Mouse (Mus musculus) hindbrain, embryonic 14.5 days (tissue): Measurements from ENCODE around the gene Gas2l3. TPM values are rescaled to one million over a fixed set of nuclear protein-coding genes. Genes with fewer than 3 reads are reported as not detected.

Experiments
- ATAC-seq: fragments of 200-750 bp; cut with Nextera tagmentation; 2 replicates; pipeline ENCODE4 v1.8.0; 2017; ENCODE audit warnings: moderate number of reproducible peaks, mild to moderate bottlenecking, moderate TSS enrichment, moderate library complexity; ENCODE audit not compliant: low FRiP score
- DNase-seq: peaks from one replicate; pipeline ENCODE4 v3.0.0-alpha.2; 2015; ENCODE audit warnings: low spot score
- H3K27ac ChIP-seq: fragments of 300-500 bp; sonication (generic); 2 replicates; pipeline ENCODE4 v1.5.1; 2014; ENCODE audit warnings: mild to moderate bottlenecking, moderate library complexity
- H3K27me3 ChIP-seq: fragments of 300-500 bp; sonication (generic); 2 replicates; pipeline ENCODE4 v1.6.1; 2014; ENCODE audit warnings: mild to moderate bottlenecking, low read length, mixed read lengths; ENCODE audit not compliant: control insufficient read depth, insufficient read depth
- H3K36me3 ChIP-seq: fragments of 300-500 bp; sonication (generic); replicated peaks from 2 replicates; pipeline ENCODE4 v1.6.1; 2014; ENCODE audit not compliant: control insufficient read depth, insufficient read depth
- H3K4me1 ChIP-seq: fragments of 300-500 bp; sonication (generic); replicated peaks from 2 replicates; pipeline ENCODE4 v1.6.1; 2014; ENCODE audit warnings: antibody characterized with exemption, low read length, mixed read lengths; ENCODE audit not compliant: control insufficient read depth, insufficient read depth
- H3K4me2 ChIP-seq: fragments of 300-500 bp; sonication (generic); replicated peaks from 2 replicates; pipeline ENCODE4 v1.6.1; 2014; ENCODE audit warnings: mild to moderate bottlenecking, moderate library complexity
- H3K4me3 ChIP-seq: fragments of 300-500 bp; sonication (generic); replicated peaks from 2 replicates; pipeline ENCODE4 v1.5.1; 2014; ENCODE audit warnings: mild to moderate bottlenecking, low read length
- H3K9ac ChIP-seq: fragments of 300-500 bp; sonication (generic); 2 replicates; pipeline ENCODE4 v1.6.1; 2014
- H3K9me3 ChIP-seq: fragments of 300-500 bp; sonication (generic); 2 replicates; pipeline ENCODE4 v1.6.1; 2016; ENCODE audit warnings: low read length; ENCODE audit not compliant: control insufficient read depth
- WGBS: fragments of 180-500 bp; shearing (Covaris S2); extraction: QIAGEN DNeasy Blood & Tissue Kit; methylation state at CpG from one replicate; pipeline ENCODE4 v1.1.7; 2014; 5-methylcytosine and 5-hydroxymethylcytosine counted together
- polyA plus RNA-seq: library from polyadenylated mRNA; unstranded; fragments of >200 nt; fragmentation: Nextera tagmentation; extraction: Ambion mirVana; gene quantifications from 2 replicates; pipeline ENCODE4 v1.2.1, GENCODE M21; 2014

The Gas2l3 gene
- polyA plus RNA-seq, 1 experiment from 2014 or later = 6.3 TPM

GRCm38 (mm10) chr10:89395321-89395720, 48.4 kb downstream of the Gas2l3 start:
- Histone ChIP-seq H3K4me2 (peak overlapping the region; percentile 8), H3K27ac (no peak overlapping the region), H3K4me3 (no peak overlapping the region), H3K4me1 (no peaks in the 10 kb centered on the region), H3K27me3 (no peaks in the 10 kb centered on the region), H3K9me3 (no peaks in the 10 kb centered on the region), H3K36me3 (no peaks in the 10 kb centered on the region), H3K9ac (no peak overlapping the region)
- no peak for ATAC-seq
- 35% methylated on average over 7 of the region's 7 CpGs for WGBS
- no peak for DNase-seq

GRCm38 (mm10) chr10:89392687-89393086, 51.1 kb downstream of the Gas2l3 start:
- Histone ChIP-seq H3K4me3 (no peak overlapping the region), H3K9ac (no peak overlapping the region), H3K27me3 (no peaks in the 10 kb centered on the region), H3K4me1 (no peaks in the 10 kb centered on the region), H3K27ac (no peak overlapping the region), H3K9me3 (no peaks in the 10 kb centered on the region), H3K36me3 (no peaks in the 10 kb centered on the region), H3K4me2 (no peak overlapping the region)
- WGBS = 42% methylated on average over 4 of the region's 4 CpGs
- DNase-seq (no peak), ATAC-seq (no peak)

- no peak overlapping the region for H3K27ac ChIP-seq
- H3K36me3 ChIP-seq = no peaks in the 10 kb centered on the region
- no peak overlapping the region for H3K9ac ChIP-seq
- ATAC-seq (no peak), DNase-seq (no peak)
- H3K4me2 ChIP-seq = no peak overlapping the region
- whole genome bisulfite sequencing = 73% methylated on average over 4 of the region's 4 CpGs
- H3K4me3 ChIP-seq = no peak overlapping the region
- no peaks in the 10 kb centered on the region for H3K9me3 ChIP-seq
- no peaks in the 10 kb centered on the region for H3K4me1 ChIP-seq
- H3K27me3 ChIP-seq = no peaks in the 10 kb centered on the region
Measured at GRCm38 (mm10) chr10:89391571-89392163, 52.1 kb downstream of the Gas2l3 start.

- Histone ChIP-seq H3K9ac (no peak overlapping the region), H3K4me2 (no peak overlapping the region), H3K27me3 (no peaks in the 10 kb centered on the region), H3K9me3 (no peaks in the 10 kb centered on the region), H3K4me1 (no peaks in the 10 kb centered on the region), H3K36me3 (no peaks in the 10 kb centered on the region), H3K4me3 (no peak overlapping the region), H3K27ac (no peak overlapping the region)
- ATAC-seq (no peak), DNase-seq (no peak)
- WGBS = 88% methylated on average over 3 of the region's 3 CpGs
Measured at GRCm38 (mm10) chr10:89386461-89386860, 57.3 kb downstream of the Gas2l3 start.

GRCm38 (mm10) chr10:89383462-89383861, 60.3 kb downstream of the Gas2l3 start:
- peak; percentile 75; the same call in 1 of the 2 replicates for ATAC-seq
- no peaks in the 10 kb centered on the region for H3K27me3 ChIP-seq
- WGBS = 8% methylated on average over 5 of the region's 5 CpGs

GRCm38 (mm10) chr10:89377750-89378149, 66.0 kb downstream of the Gas2l3 start:
- no peak overlapping the region for H3K4me3 ChIP-seq
- ATAC-seq (no peak), DNase-seq (no peak)
- H3K27me3 ChIP-seq = no peaks in the 10 kb centered on the region
- no peak overlapping the region for H3K27ac ChIP-seq
- no peaks in the 10 kb centered on the region for H3K4me1 ChIP-seq
- no peak overlapping the region for H3K9ac ChIP-seq
- H3K36me3 ChIP-seq = no peaks in the 10 kb centered on the region
- H3K9me3 ChIP-seq = no peaks in the 10 kb centered on the region
- 74% methylated on average over 4 of the region's 4 CpGs for WGBS
- no peak overlapping the region for H3K4me2 ChIP-seq

More at GRCm38 (mm10) chr10:89383462-89383861, 60.3 kb downstream of the Gas2l3 start:
- Histone ChIP-seq H3K9ac (no peak overlapping the region), H3K9me3 (no peaks in the 10 kb centered on the region), H3K4me2 (no peak overlapping the region), H3K27ac (no peak overlapping the region), H3K36me3 (no peaks in the 10 kb centered on the region), H3K4me1 (no peaks in the 10 kb centered on the region), H3K4me3 (no peak overlapping the region)
- peak; percentile 82 for DNase-seq

- WGBS = 60% methylated on average over 1 of the region's 1 CpGs
- H3K4me2 ChIP-seq = no peak overlapping the region
- H3K9me3 ChIP-seq = no peaks in the 10 kb centered on the region
Measured at GRCm38 (mm10) chr10:89370051-89370450, 73.7 kb downstream of the Gas2l3 start.

GRCm38 (mm10) chr10:89358933-89359332, 84.8 kb downstream of the Gas2l3 start:
- Histone ChIP-seq H3K27ac (no peak overlapping the region), H3K9ac (no peak overlapping the region), H3K4me3 (no peak overlapping the region), H3K36me3 (no peaks in the 10 kb centered on the region), H3K4me2 (no peak overlapping the region), H3K27me3 (no peaks in the 10 kb centered on the region), H3K4me1 (no peaks in the 10 kb centered on the region), H3K9me3 (no peaks in the 10 kb centered on the region)
- no peak for DNase-seq
- 86% methylated on average over 3 of the region's 3 CpGs for WGBS
- no peak for ATAC-seq

More at GRCm38 (mm10) chr10:89370051-89370450, 73.7 kb downstream of the Gas2l3 start:
- Histone ChIP-seq H3K4me3 (no peak overlapping the region), H3K27me3 (no peaks in the 10 kb centered on the region), H3K9ac (no peak overlapping the region), H3K27ac (no peak overlapping the region), H3K4me1 (no peaks in the 10 kb centered on the region), H3K36me3 (no peaks in the 10 kb centered on the region)
- DNase-seq (no peak), ATAC-seq (no peak)
